Mouse (Mus musculus): ENCODE measurements around the gene Hells. TPM values are rescaled to one million over a fixed set of nuclear protein-coding genes. Genes with fewer than 3 reads are reported as not detected.

Gene Hells
- polyA plus RNA-seq, 1 experiment: 0.35 TPM

GRCm38 (mm10) chr19:39005132-39005531, 74.4 kb downstream of the Hells start:
- Histone ChIP-seq H3K4me3 (replicated peaks) (no peak overlapping the region), H3K36me3 (ENCODE audit: control insufficient read depth) (no peaks in the 10 kb centered on the region), H3K4me1 (ENCODE audit: control insufficient read depth) (no peaks in the 10 kb centered on the region), H3K27me3 (ENCODE audit: control insufficient read depth) (no peaks in the 10 kb centered on the region), H3K9me3 (ENCODE audit: control insufficient read depth, low read length) (no peaks in the 10 kb centered on the region; the same call in 1 of the 2 replicates)
- TF ChIP-seq TAL1 (IDR thresholded peaks at IDR 0.05; ENCODE audit: low read length) (no peak), GATA1 (IDR thresholded peaks at IDR 0.05; ENCODE audit: low read length) (no peak)

DNA sequence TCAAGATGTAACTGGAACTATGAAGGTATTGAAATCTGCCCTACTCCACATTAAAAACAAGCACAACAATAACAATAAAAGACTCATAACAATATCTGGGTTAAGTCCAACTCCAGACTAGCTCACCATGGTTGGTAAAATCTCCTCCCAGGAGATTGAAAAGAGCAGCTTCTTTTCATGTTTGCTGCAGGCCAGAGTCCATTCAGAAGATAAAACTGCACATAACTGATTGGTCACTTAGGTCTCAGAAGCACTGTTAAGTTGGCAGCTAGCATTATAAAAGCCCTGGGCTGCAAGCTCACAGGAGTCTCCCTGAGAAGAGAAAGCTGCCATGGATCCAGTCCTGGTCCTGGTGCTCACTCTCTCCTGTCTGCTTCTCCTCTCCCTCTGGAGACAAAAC, 76.0 kb downstream of the Hells start, which contains the start of gene Cyp2c55:
Cyp2c55 (plus strand) TSS at position 305 of the 400 bp plus-strand sequence.
- H3K4me3 ChIP-seq (replicated peaks): no peak within 1 kb of the TSS
- no peaks in the 10 kb centered on the region for H3K27me3 ChIP-seq (ENCODE audit: control insufficient read depth)
- TF ChIP-seq TAL1 (IDR thresholded peaks at IDR 0.05; ENCODE audit: low read length) (no peak), GATA1 (IDR thresholded peaks at IDR 0.05; ENCODE audit: low read length) (no peak)
- H3K9me3 ChIP-seq (ENCODE audit: control insufficient read depth, low read length): no peaks in the 10 kb centered on the region; the same call in 1 of the 2 replicates
- H3K4me1 ChIP-seq (ENCODE audit: control insufficient read depth): no peaks in the 10 kb centered on the region
- no peaks in the 10 kb centered on the region for H3K36me3 ChIP-seq (ENCODE audit: control insufficient read depth)

Other genes starting within 250 kb of the Hells start
- gene Noc3l, start 111.7 kb upstream of the Hells start, polyA plus RNA-seq (2012): 0.01 and 0.03 TPM in 2 replicates
- 0.25 and 0.32 TPM in 2 replicates for gene Tbc1d12, start 94.3 kb upstream of the Hells start, polyA plus RNA-seq (2012)
- gene Cyp2c55, start 76.1 kb downstream of the Hells start, polyA plus RNA-seq (2012): 0.02 TPM in 1 of 2 replicates, not detected in the other
- gene Cyp2c65, start 130.1 kb downstream of the Hells start, polyA plus RNA-seq (2012): not detected in 2 replicates
- not detected in 2 replicates for gene Cyp2c66, start 183.0 kb downstream of the Hells start, polyA plus RNA-seq (2012)